Mouse (Mus musculus) bone marrow macrophage, adult 2 months (primary cell): ENCODE results near the gene Dupd1.

Experiments used
- CTCF ChIP-seq: IDR thresholded peaks from 2 replicates; pipeline ENCODE4 v1.5.1; 2012; ENCODE audit warnings: low read depth, mild to moderate bottlenecking, low read length, moderate library complexity
- POLR2A ChIP-seq: IDR thresholded peaks from 2 replicates; pipeline ENCODE4 v1.6.1; 2012; ENCODE audit warnings: mild to moderate bottlenecking, low read depth, low read length, borderline replicate concordance

- TF ChIP-seq POLR2A = no peak
- no peak for TF ChIP-seq CTCF
Measured at GRCm38 (mm10) chr14:21744169-21744568, 29.8 kb upstream of the Dupd1 start.
